ENCODE assay signal across 11 mouse cellular contexts in genomic region chr12:85811676-85812075, GRCm38 (mm10).
"Had no signal": no experiment of that assay in that cellular context is flagged by ENCODE, and none has a peak within 500 bp of the region (broad histone marks: within the 10 kb centered on the region; RNA-seq: fewer than 3 reads in every experiment).

No protein-coding gene starts in this region.

- DNase-seq: liver; liver, embryonic 13.5 days; liver, postnatal 0 days; lung, adult 18-20 months; lung, adult 2 months; lung, embryonic 14.5 days; lung, postnatal 10 days; lung, postnatal 14 days; lung, postnatal 36 days; lung, postnatal 4 days; midbrain, embryonic 14.5 days had no signal
